Comparison of ENCODE assay signal across 9 mouse cellular contexts in the genomic region with DNA sequence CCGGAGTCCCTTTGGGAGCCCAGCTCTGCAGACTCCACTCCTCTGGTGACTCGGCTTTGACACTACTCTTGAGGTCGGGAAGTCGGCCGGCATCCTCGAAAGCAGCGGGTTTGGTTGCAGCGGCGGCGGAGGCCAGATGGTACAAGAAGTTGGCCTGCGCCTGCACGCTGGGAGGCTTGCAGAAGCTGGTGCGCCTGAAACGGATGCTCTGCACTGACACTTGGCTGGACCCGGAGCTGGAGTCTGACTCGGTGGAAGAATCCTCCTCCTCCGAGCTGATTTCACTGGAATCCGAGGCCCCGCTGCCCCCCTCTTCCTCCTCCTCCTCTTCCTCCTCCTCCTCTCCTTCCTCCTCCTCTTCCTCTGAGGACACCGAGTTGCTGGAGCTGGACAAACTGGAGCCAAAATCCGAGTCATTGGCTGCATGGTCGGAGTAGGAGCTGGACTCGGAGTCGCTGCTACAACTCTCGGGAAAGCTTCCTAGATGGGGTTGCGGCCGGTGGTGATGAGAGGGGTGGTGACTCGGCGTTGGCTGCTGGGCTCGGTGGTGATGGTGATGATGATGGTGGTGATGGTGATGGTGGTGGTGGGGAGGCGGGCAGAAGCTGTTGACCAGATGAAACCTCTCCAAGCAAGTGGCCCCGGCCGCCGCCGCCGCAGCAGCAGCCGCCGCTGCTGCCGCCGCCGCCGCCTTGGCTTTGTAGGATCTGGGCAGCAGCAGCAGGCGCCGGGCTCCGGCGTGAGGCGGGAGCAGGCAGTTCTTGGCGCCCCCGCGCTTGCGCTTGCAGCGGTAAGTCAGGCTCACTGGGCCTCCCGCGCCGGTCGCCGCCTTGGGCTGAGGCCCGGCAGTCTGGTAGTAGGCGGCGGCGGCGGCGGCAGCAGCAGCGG. TPM values are rescaled to one million over a fixed set of nuclear protein-coding genes. Genes with fewer than 3 reads are reported as not detected.
A peak's percentile ranks its signal among the peaks of the same experiment; 100 is the strongest.
DNase-seq lines count a peak whose midpoint lies in the region; ATAC-seq lines count a peak whose summit lies in the region.
"Had no signal": no experiment of that assay in that cellular context is flagged by ENCODE, and none has a peak within 500 bp of the region (broad histone marks: within the 10 kb centered on the region; RNA-seq: fewer than 3 reads in every experiment).

No protein-coding gene starts in this region.

- peak overlapping the region; percentile 100 for H3K9ac ChIP-seq in hindbrain, embryonic 13.5 days

- ATAC-seq in hindbrain, embryonic 13.5 days (ENCODE audit: low FRiP score), result peak; percentile 23; the same call in 1 of the 2 replicates

- peak overlapping the region; percentile 90 for H3K4me3 ChIP-seq in hindbrain, embryonic 13.5 days

- peak overlapping the region; percentile 100 for H3K27ac ChIP-seq in hindbrain, embryonic 13.5 days

- H3K4me1 ChIP-seq in hindbrain, embryonic 13.5 days (replicated peaks), result peaks cover 49% of the 10 kb centered on the region

- peak overlapping the region; percentile 91 for H3K4me2 ChIP-seq in hindbrain, embryonic 13.5 days

- H3K27me3 ChIP-seq in hindbrain, embryonic 13.5 days, result no peaks in the 10 kb centered on the region

- DNase-seq in NIH3T3 (ENCODE audit: low read depth), result peak; percentile 81
- peak; percentile 68 for DNase-seq in cerebellum, adult 9-10 months
- DNase-seq in gastrocnemius, adult 18-20 months (ENCODE audit: low spot score), result peak; percentile 77
- peak; percentile 68 to 80 for DNase-seq in left cerebral cortex, adult 18-20 months (ENCODE audit: low spot score in 2 of 2)
- peak; percentile 70 for DNase-seq in lung, postnatal 36 days
- peak; percentile 75 to 77 for DNase-seq in right cerebral cortex, postnatal 10 days (ENCODE audit: low spot score in 2 of 2)
- no peak for DNase-seq in c-Kit-positive CD71-positive TER-119-positive erythroid progenitor cells, embryonic 14.5 days (ENCODE audit: low spot score)

- under 1% methylated on average over 59 of the region's 64 CpGs for WGBS in hindbrain, embryonic 13.5 days

- H3K9me3 ChIP-seq in hindbrain, embryonic 13.5 days, result no peaks in the 10 kb centered on the region

- no peaks in the 10 kb centered on the region for H3K36me3 ChIP-seq in hindbrain, embryonic 13.5 days

RNA-seq across cellular contexts. Expression of a gene that starts 1.8 kb away (rescaled TPM):
- under 1 TPM; 0.07 to 0.12 TPM for total RNA-seq in gastrocnemius, adult 18-20 months (2021)
- 11.5 and 12.7 TPM in 2 replicates for polyA plus RNA-seq in hindbrain, embryonic 13.5 days (2015; fragmentation: Nextera tagmentation; extraction: Ambion mirVana)
- total RNA-seq in left cerebral cortex, adult 18-20 months (2021), result 1 to 10 TPM; 7.4 to 8.7 TPM

RNA-seq across cellular contexts. Expression of a gene that starts 8.0 kb away (rescaled TPM):
- total RNA-seq in gastrocnemius, adult 18-20 months (2021), result 10 to 100 TPM; 21.8 to 23.2 TPM
- 60.3 and 61.4 TPM in 2 replicates for polyA plus RNA-seq in hindbrain, embryonic 13.5 days (2015; fragmentation: Nextera tagmentation; extraction: Ambion mirVana)
- 10 to 100 TPM; 51.5 to 55.7 TPM for total RNA-seq in left cerebral cortex, adult 18-20 months (2021)

RNA-seq across cellular contexts. Expression of a gene that starts 9.5 kb away (rescaled TPM):
- under 1 TPM; 0.34 to 0.64 TPM for total RNA-seq in gastrocnemius, adult 18-20 months (2021)
- 13.1 and 14.0 TPM in 2 replicates for polyA plus RNA-seq in hindbrain, embryonic 13.5 days (2015; fragmentation: Nextera tagmentation; extraction: Ambion mirVana)
- total RNA-seq in left cerebral cortex, adult 18-20 months (2021), result 1 to 10 TPM; 2.9 to 5.6 TPM

RNA-seq across cellular contexts. Expression of a gene that starts 50.2 kb away (rescaled TPM):
- not detected for total RNA-seq in gastrocnemius, adult 18-20 months (2021)
- not detected in 2 replicates for polyA plus RNA-seq in hindbrain, embryonic 13.5 days (2015; fragmentation: Nextera tagmentation; extraction: Ambion mirVana)
- total RNA-seq in left cerebral cortex, adult 18-20 months (2021), result not detected
- polyA plus RNA-seq: large intestine, adult 2 months had no signal

Comparison
In these comparisons a context has a peak if more than half of its experiments do, and no peak if none do; other contexts are left out.
1. RNA of a gene that starts 1.8 kb away (total RNA-seq): 7.4 to 8.7 TPM in left cerebral cortex, adult 18-20 months; 0.07 to 0.12 TPM in gastrocnemius, adult 18-20 months; every median in the first group is over 4 times any median in the second.